Mouse (Mus musculus): Measurements from ENCODE around the gene Gdnf. TPM values are rescaled to one million over a fixed set of nuclear protein-coding genes. Genes with fewer than 3 reads are reported as not detected.

Gdnf gene
- total and polyA plus RNA-seq, 3 experiments: not detected

- in situ Hi-C loops (cut with MboI; ENCODE audit: low pct_ligation_motif_present, low pct_unique_long_range_greater_than_20kb, low sequenced_read_pairs) (no loop called here), dilution Hi-C loops (cut with MboI; ENCODE audit: extremely low pct_ligation_motif_present, extremely low pct_unique_long_range_greater_than_20kb, low sequenced_read_pairs) (no loop called here)
- peaks cover 1% of the 10 kb centered on the region for H3K9me3 ChIP-seq (replicated peaks; ENCODE audit: low read length)
- no peak overlapping the region for H3K9ac ChIP-seq (ENCODE audit: insufficient read depth, low read depth)
- peak overlapping the region; percentile 55 for H3K4me2 ChIP-seq (ENCODE audit: insufficient read depth, low read depth, poor library complexity, severe bottlenecking)
- TF ChIP-seq GABPA (IDR thresholded peaks at IDR 0.05; ENCODE audit: insufficient replicate concordance, low read depth, low read length) (no peak), NELFE (IDR thresholded peaks at IDR 0.05; ENCODE audit: low read depth, low read length) (no peak), MAX (IDR thresholded peaks at IDR 0.05; ENCODE audit: low read length) (peak; percentile 31; the same call in 1 of the 2 replicates), CHD2 (IDR thresholded peaks at IDR 0.05; ENCODE audit: low read length) (peak; percentile 47; the same call in 1 of the 2 replicates), MAFK (IDR thresholded peaks at IDR 0.05; ENCODE audit: insufficient replicate concordance, low read length) (0 out of 2 replicates have a peak, but pooled peaks have one; percentile 45), RCOR1 (conservative IDR thresholded peaks at IDR 0.05; ENCODE audit: low read depth, low read length) (0 out of 2 replicates have a peak, but pooled peaks have one; percentile 25), KAT2A (IDR thresholded peaks at IDR 0.05; ENCODE audit: insufficient replicate concordance, low read length) (no peak), JUN (IDR thresholded peaks at IDR 0.05; ENCODE audit: insufficient read depth, low read depth, low read length) (no peak), USF1 (IDR thresholded peaks at IDR 0.05; ENCODE audit: low read depth, low read length) (no peak), ZKSCAN1 (IDR thresholded peaks at IDR 0.05; ENCODE audit: borderline replicate concordance, low read depth, low read length) (no peak), HCFC1 (IDR thresholded peaks at IDR 0.05; ENCODE audit: low read depth, low read length) (no peak), EP300 (IDR thresholded peaks at IDR 0.05; ENCODE audit: low read length) (peak; percentile 79), TCF12 (IDR thresholded peaks at IDR 0.05; ENCODE audit: low read depth, low read length) (peak; percentile 39; the same call in 1 of the 2 replicates), ETS1 (conservative IDR thresholded peaks at IDR 0.05; ENCODE audit: low read depth, low read length) (peak; percentile 85), E2F4 (IDR thresholded peaks at IDR 0.05; ENCODE audit: insufficient replicate concordance, low read depth, low read length) (no peak), ELF1 (IDR thresholded peaks at IDR 0.05; ENCODE audit: low read depth, low read length) (peak; percentile 49; the same call in 1 of the 2 replicates), PAX5 (IDR thresholded peaks at IDR 0.05; ENCODE audit: low read length) (no peak), ZMIZ1 (IDR thresholded peaks at IDR 0.05; ENCODE audit: low read depth, low read length) (no peak), MEF2A (IDR thresholded peaks at IDR 0.05; ENCODE audit: borderline replicate concordance, low read depth, low read length) (peak; percentile 59), USF2 (conservative IDR thresholded peaks at IDR 0.05; ENCODE audit: low read depth, low read length) (no peak), MAZ (IDR thresholded peaks at IDR 0.05; ENCODE audit: low read depth, low read length) (0 out of 2 replicates have a peak, but pooled peaks have one; percentile 53), TBP (conservative IDR thresholded peaks at IDR 0.05; ENCODE audit: low read depth, low read length) (no peak), CTCF (conservative IDR thresholded peaks at IDR 0.05 in 1 of 2, IDR thresholded peaks at IDR 0.05 in 1 of 2; ENCODE audit: low read depth in 2 of 2, low read length in 2 of 2) (no peak), UBTF (IDR thresholded peaks at IDR 0.05; ENCODE audit: low read depth, low read length) (no peak), MXI1 (IDR thresholded peaks at IDR 0.05; ENCODE audit: low read depth, low read length) (peak; percentile 36; the same call in 1 of the 2 replicates), POLR2AphosphoS2 (IDR thresholded peaks at IDR 0.05; ENCODE audit: low read depth, low read length) (no peak), SIN3A (IDR thresholded peaks at IDR 0.05; ENCODE audit: low read length) (peak; percentile 56), JUND (conservative IDR thresholded peaks at IDR 0.05; ENCODE audit: low read depth, low read length) (no peak), IRF4 (IDR thresholded peaks at IDR 0.05; ENCODE audit: low read depth, low read length) (peak; percentile 57; the same call in 1 of the 2 replicates), SMC3 (IDR thresholded peaks at IDR 0.05; ENCODE audit: low read depth, low read length) (no peak), ZC3H11A (IDR thresholded peaks at IDR 0.05; ENCODE audit: low read depth, low read length) (no peak), CHD1 (IDR thresholded peaks at IDR 0.05; ENCODE audit: low read depth, low read length) (no peak), ZNF384 (IDR thresholded peaks at IDR 0.05; ENCODE audit: low read depth, low read length) (no peak), BHLHE40 (IDR thresholded peaks at IDR 0.05; ENCODE audit: low read depth, low read length) (peak; percentile 73), MYC (IDR thresholded peaks at IDR 0.05; ENCODE audit: low read depth, low read length) (no peak), NRF1 (IDR thresholded peaks at IDR 0.05; ENCODE audit: low read depth, low read length) (no peak), RAD21 (IDR thresholded peaks at IDR 0.05; ENCODE audit: low read depth, low read length) (no peak; the same call in 1 of the 2 replicates)
- no peaks in the 10 kb centered on the region for H3K79me2 ChIP-seq (replicated peaks; ENCODE audit: control insufficient read depth, extremely low read depth, insufficient read depth, poor library complexity, severe bottlenecking)
- no peaks in the 10 kb centered on the region for H3K36me3 ChIP-seq (replicated peaks in 1 of 2; ENCODE audit: control insufficient read depth in 1 of 2, insufficient read depth in 1 of 2, low read length in 1 of 2)
- peak; percentile 82 for DNase-seq (ENCODE audit: extremely low read depth)
- peaks cover 2% of the 10 kb centered on the region for H3K27me3 ChIP-seq (replicated peaks)
- no peak overlapping the region for H3K4me3 ChIP-seq (replicated peaks in 1 of 3; ENCODE audit: low read depth in 2 of 3, low read length in 2 of 3, poor library complexity in 1 of 3)
- H3K4me1 ChIP-seq (ENCODE audit: control insufficient read depth in 1 of 2, insufficient read depth in 2 of 2): peaks cover 16 to 25% of the 10 kb centered on the region in 2 experiments
- no peak overlapping the region for H3K27ac ChIP-seq (ENCODE audit: insufficient read depth, low read depth)
Observed at GRCm38 (mm10) chr15:7835404-7835803, 24.8 kb downstream of the Gdnf start.
